Mouse (Mus musculus) G1E (cell line): Measurements from ENCODE around the gene Pif1.

Source experiments
- CTCF ChIP-seq: IDR thresholded peaks from 2 replicates; pipeline ENCODE4 v1.5.1; 2012; ENCODE audit warnings: low read depth, low read length, inconsistent platforms, mixed read lengths
- GATA2 ChIP-seq: IDR thresholded peaks from 2 replicates; pipeline ENCODE4 v1.6.1; 2012; ENCODE audit warnings: low read depth, low read length, inconsistent platforms, borderline replicate concordance
- TAL1 ChIP-seq: conservative IDR thresholded peaks from 2 replicates; pipeline ENCODE4 v1.6.1; 2012; ENCODE audit warnings: low read depth, low read length, inconsistent platforms, mixed read lengths

DNA sequence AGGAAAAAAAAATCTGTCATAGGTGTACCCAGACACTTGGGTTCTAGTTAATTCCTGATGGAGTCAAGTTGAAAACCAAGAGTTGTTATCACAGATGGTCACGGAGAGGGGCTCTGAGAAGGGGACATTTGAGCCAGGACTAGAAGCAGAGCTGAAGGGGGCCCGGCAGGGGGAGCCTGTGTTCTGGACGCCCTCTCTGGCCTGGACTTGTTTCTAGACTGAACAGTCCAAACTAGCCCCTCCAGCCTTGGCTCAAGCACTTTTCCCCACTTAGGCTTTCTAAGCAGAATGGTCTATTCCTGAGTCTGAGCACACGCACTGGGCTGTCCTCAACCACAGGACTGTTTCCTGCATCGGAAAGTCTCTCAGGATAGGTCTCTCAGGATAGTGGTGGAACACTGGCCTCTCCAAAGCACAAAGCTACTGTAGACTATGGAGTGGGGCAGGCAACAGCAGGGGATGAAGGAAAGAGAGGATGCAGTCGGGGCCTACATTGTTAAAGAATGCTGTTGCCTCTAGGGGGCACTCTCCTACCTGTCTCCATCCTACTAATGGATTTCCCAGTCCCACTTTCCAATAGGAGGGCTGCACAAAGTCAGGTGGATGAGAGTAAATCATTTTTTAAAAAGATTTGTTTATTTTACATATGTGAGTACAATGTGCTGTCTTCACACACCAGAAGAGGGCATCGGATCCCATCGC lies 16.6 kb downstream of the Pif1 start:
- TF ChIP-seq CTCF (peak; percentile 13; the same call in 1 of the 2 replicates), TAL1 (no peak), GATA2 (no peak)
